Mouse (Mus musculus): ENCODE data around the gene B4galt1.

DNA sequence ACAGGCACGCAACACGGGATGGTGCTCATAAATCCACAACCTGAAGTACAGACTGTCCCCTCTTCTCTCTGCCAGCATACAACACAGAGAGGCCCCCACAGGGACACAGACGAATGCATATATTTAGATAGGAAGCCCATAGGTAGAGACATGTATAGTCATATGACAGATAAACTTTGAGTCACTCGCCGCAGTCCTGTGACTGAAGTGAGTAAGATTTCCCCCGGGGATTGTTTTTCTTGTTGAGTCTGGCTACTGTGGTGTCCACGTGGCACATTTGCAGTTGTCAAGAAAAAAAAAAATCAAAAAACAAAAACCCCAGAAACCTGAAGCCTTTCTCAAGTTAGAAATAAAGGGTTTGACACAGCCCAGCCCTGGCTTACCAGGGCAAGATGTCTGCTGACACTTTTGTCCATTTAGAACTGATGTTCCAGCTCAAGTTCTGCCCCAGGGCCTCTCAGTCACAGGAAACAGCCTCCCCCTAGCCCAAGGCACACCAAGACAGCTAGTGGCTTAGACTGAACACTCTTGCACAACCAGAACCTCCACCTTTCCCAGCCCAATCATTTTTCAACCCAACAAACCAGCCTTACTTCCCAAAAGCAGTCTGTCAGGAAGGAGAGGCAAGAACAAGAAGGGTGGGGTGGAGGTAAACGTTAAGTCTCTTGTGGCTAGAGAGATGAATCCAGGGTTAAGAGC is 71.9 kb downstream of the B4galt1 start:
- no peak for TF ChIP-seq GATA1 (IDR thresholded peaks at IDR 0.05; ENCODE audit: borderline replicate concordance, low read length)
- TF ChIP-seq CTCF (IDR thresholded peaks at IDR 0.05; ENCODE audit: low read depth, low read length) = no peak
- TF ChIP-seq POLR2AphosphoS5 (IDR thresholded peaks at IDR 0.05; ENCODE audit: insufficient replicate concordance, low read depth, low read length) = no peak

All from G1E (cell line).